10 mouse cellular contexts compared by ENCODE assay signal in genomic region chr9:32495643-32495997, GRCm38 (mm10). TPM values are rescaled to one million over a fixed set of nuclear protein-coding genes. Genes with fewer than 3 reads are reported as not detected.
A peak's percentile ranks its signal among the peaks of the same experiment; 100 is the strongest.
DNase-seq lines count a peak whose midpoint lies in the region; ATAC-seq and TF ChIP-seq lines count a peak whose summit lies in the region.
"Had no signal": no experiment of that assay in that cellular context is flagged by ENCODE, and none has a peak within 500 bp of the region (broad histone marks: within the 10 kb centered on the region; RNA-seq: fewer than 3 reads in every experiment).

No protein-coding gene starts in this region.

- ATAC-seq in lung, embryonic 15.5 days (ENCODE audit: borderline replicate concordance, extremely low read depth, low FRiP score, low TSS enrichment) = no peak
- peak; percentile 13; the same call in 1 of the 2 replicates for ATAC-seq in common myeloid progenitor, adult 5-6 weeks (replicated peaks; ENCODE audit: low read depth, poor library complexity, severe bottlenecking)
- no peak for ATAC-seq in limb, embryonic 14.5 days (ENCODE audit: low FRiP score, low read depth)
- ATAC-seq in midbrain, postnatal 0 days (ENCODE audit: low FRiP score) = no peak

- H3K4me1 ChIP-seq in lung, embryonic 15.5 days = peaks cover 14% of the 10 kb centered on the region
- H3K4me1 ChIP-seq in limb, embryonic 14.5 days (ENCODE audit: control insufficient read depth, insufficient read depth, low read length) = peaks cover 28% of the 10 kb centered on the region
- no peaks in the 10 kb centered on the region for H3K4me1 ChIP-seq in midbrain, postnatal 0 days (ENCODE audit: insufficient read depth, low read length)

- no peak overlapping the region for H3K27ac ChIP-seq in lung, embryonic 15.5 days
- H3K27ac ChIP-seq in limb, embryonic 14.5 days (replicated peaks; ENCODE audit: low read depth, low read length) = peak overlapping the region; percentile 71
- no peak overlapping the region for H3K27ac ChIP-seq in midbrain, postnatal 0 days (ENCODE audit: low read depth, low read length)
- H3K27ac ChIP-seq: kidney, postnatal 0 days had no signal

- no peak for TF ChIP-seq CTCF in midbrain, postnatal 0 days (IDR thresholded peaks at IDR 0.05)

- no peaks in the 10 kb centered on the region for H3K9me3 ChIP-seq in lung, embryonic 15.5 days
- H3K9me3 ChIP-seq in limb, embryonic 14.5 days (ENCODE audit: control insufficient read depth, low read length) = no peaks in the 10 kb centered on the region
- H3K9me3 ChIP-seq in midbrain, postnatal 0 days (ENCODE audit: low read length) = no peaks in the 10 kb centered on the region

- DNase-seq in lung, postnatal 25 days (ENCODE audit: low spot score) = no peak
- no peak for DNase-seq in limb, embryonic 14.5 days (ENCODE audit: low spot score)
- DNase-seq in thymus, postnatal 14 days = peak; percentile 79
- no peak for DNase-seq in MN1 (ENCODE audit: low spot score)
- DNase-seq in midbrain, postnatal 0 days (ENCODE audit: low spot score) = no peak
- DNase-seq: gastrocnemius, postnatal 10 days; right cerebral cortex, postnatal 4 days had no signal

- peak overlapping the region; percentile 14; the same call in 1 of the 2 replicates for H3K4me2 ChIP-seq in lung, embryonic 15.5 days
- H3K4me2 ChIP-seq in limb, embryonic 14.5 days (replicated peaks; ENCODE audit: low read depth, low read length, severe bottlenecking) = peak overlapping the region; percentile 28
- H3K4me2 ChIP-seq in midbrain, postnatal 0 days (ENCODE audit: low read depth, low read length, poor library complexity, severe bottlenecking) = no peak overlapping the region

- H3K27me3 ChIP-seq in lung, embryonic 15.5 days = no peaks in the 10 kb centered on the region
- H3K27me3 ChIP-seq in limb, embryonic 14.5 days (ENCODE audit: control insufficient read depth, insufficient read depth, low read length) = no peaks in the 10 kb centered on the region
- no peaks in the 10 kb centered on the region for H3K27me3 ChIP-seq in midbrain, postnatal 0 days (ENCODE audit: insufficient read depth, low read length)

- no peak overlapping the region; the same call in 1 of the 2 replicates for H3K9ac ChIP-seq in lung, embryonic 15.5 days
- peak overlapping the region; percentile 17; the same call in 1 of the 2 replicates for H3K9ac ChIP-seq in limb, embryonic 14.5 days (ENCODE audit: low read depth, low read length, severe bottlenecking)
- H3K9ac ChIP-seq in midbrain, postnatal 0 days (replicated peaks; ENCODE audit: low read length, poor library complexity, severe bottlenecking) = no peak overlapping the region

- WGBS in lung, embryonic 15.5 days = 30% methylated on average over 7 of the region's 7 CpGs
- 21% methylated on average over 7 of the region's 7 CpGs for WGBS in limb, embryonic 14.5 days
- 37% methylated on average over 7 of the region's 7 CpGs for WGBS in midbrain, postnatal 0 days

- H3K36me3 ChIP-seq in lung, embryonic 15.5 days = no peaks in the 10 kb centered on the region
- no peaks in the 10 kb centered on the region for H3K36me3 ChIP-seq in limb, embryonic 14.5 days (ENCODE audit: control insufficient read depth, insufficient read depth, low read length)
- H3K36me3 ChIP-seq in midbrain, postnatal 0 days (ENCODE audit: insufficient read depth, low read length) = no peaks in the 10 kb centered on the region

- no peak overlapping the region for H3K4me3 ChIP-seq in lung, embryonic 15.5 days
- no peak overlapping the region for H3K4me3 ChIP-seq in limb, embryonic 14.5 days (replicated peaks; ENCODE audit: low read length)
- no peak overlapping the region for H3K4me3 ChIP-seq in midbrain, postnatal 0 days (ENCODE audit: low read depth, low read length)

- TF ChIP-seq POLR2A in limb, embryonic 14.5 days (IDR thresholded peaks at IDR 0.05; ENCODE audit: borderline replicate concordance, extremely low read depth, insufficient read depth, insufficient read length) = no peak

RNA-seq across cellular contexts. Expression of gene Fli1, which starts 47.0 kb away (rescaled TPM):
- 34.4 and 35.2 TPM in 2 replicates for polyA plus RNA-seq in lung, embryonic 15.5 days (2015; fragmentation: Nextera tagmentation; extraction: Ambion mirVana)
- total RNA-seq in common myeloid progenitor, adult 5-6 weeks (2017) = 88.2 and 91.2 TPM in 2 replicates
- 10.1 and 11.5 TPM in 2 replicates for polyA plus RNA-seq in limb, embryonic 14.5 days (2012; rRNA removed)
- polyA plus RNA-seq in limb, embryonic 14.5 days (2014; fragmentation: Nextera tagmentation; extraction: Ambion mirVana) = 22.2 and 25.7 TPM in 2 replicates
- total RNA-seq in midbrain, postnatal 0 days (2014; rRNA removed) = 8.4 and 9.1 TPM in 2 replicates
- 5.5 and 5.9 TPM in 2 replicates for polyA plus RNA-seq in midbrain, postnatal 0 days (2015; fragmentation: Nextera tagmentation; extraction: Ambion mirVana)
